Mouse (Mus musculus): ENCODE data around the gene Reck.

Reck gene

DNA sequence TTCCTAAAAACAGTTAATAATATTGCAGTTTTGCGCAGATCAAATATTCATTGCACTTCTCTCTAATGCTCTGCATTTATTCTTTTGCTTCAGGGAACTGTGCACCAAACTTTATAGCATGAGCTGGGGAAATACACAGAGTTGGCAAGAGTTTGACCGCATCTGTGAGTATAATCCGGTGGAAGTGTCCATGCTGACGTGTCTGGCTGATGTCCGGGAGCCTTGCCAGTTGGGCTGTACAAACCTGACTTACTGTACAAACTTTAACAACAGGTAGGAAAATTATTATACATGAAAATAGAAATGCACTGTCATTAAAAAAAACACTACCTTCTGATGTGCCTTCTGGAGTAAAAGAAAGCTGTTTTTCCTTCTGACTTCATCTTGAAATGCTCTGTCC, 42.9 kb downstream of the Reck start:
- DNase-seq, result no peak

DNA sequence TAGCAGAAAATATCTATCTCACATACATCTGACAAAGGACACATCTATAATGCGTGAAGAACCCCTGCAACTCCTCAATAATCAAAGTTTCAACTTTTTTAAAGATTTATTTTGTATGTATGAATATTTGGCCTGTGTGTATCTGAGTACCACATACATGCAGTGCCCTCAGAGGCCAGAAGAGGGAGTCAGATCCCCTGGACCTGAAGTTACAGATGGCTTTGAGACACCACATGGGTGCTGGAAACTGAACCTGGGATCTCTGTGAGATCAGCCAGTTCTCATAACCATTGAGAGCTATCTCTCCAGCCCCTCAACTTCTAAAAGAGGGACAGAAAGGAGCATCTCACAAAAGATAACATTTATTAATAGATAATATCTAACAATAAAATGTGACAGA, 45.3 kb downstream of the Reck start:
- no peak for DNase-seq

DNA sequence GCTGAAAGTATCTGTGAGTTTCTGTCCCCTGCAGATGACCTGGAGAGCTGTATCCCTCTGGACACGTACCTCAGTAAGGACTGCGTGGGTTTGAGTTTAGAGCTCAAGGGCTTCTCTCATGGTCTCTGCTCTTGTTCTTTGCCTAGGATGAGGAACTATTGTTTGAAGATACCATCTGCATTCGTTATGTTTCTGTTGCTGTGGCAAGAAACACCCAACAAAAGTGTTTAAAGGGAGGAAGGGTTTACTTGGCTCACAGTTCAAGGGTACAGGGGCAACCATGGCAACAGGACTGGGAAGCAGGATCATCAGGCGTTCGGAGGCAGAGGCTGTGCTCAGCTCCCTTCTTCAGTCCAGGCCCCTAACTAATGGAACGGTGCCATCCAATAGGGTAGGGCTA, 49.8 kb downstream of the Reck start:
- no peak for DNase-seq

- DNase-seq, result peak; percentile 87
Observed at GRCm38 (mm10) chr4:43925779-43926178, 50.4 kb downstream of the Reck start.

- DNase-seq, result no peak
Observed at GRCm38 (mm10) chr4:43927826-43928225, 52.5 kb downstream of the Reck start.

DNA sequence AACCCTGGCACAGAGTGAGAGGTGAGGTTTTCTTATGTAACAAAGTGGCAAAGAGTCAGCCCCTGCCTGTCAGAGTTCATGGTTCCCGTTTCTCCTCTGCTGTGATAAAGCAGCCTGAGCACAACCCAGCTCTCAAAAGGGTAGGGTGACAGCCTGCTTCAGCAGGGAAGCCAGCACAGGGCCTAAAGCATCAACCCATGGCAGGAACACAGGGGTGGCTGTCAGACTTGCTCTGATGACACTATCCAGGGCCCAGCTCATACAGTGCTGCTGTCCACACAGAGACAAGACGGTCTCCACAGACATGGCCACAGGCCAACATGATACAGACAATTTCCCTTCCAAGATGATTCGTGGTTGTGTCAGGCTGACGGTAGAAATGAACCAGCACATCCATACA, 56.5 kb downstream of the Reck start:
- DNase-seq, result no peak

DNA sequence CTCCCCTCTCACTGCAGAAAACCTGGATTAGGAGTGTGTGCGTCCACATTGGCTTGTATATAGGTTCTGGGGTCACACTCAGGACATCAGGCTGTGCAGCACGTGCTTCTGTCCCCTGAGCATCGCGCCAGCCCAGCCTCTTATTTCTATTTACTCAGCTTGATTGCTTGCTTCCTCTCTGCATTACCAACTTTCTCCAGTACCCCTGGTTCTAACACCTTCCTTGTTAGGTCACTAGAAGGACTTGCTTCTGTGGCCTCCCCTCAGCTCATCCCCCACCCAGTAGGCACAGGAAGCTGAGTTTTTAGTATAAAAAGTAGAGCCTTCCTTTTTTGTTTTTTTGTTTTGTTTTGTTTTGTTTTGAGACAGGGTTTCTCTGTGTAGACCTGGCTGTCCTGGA, 60.9 kb downstream of the Reck start:
- no peak for DNase-seq

DNA sequence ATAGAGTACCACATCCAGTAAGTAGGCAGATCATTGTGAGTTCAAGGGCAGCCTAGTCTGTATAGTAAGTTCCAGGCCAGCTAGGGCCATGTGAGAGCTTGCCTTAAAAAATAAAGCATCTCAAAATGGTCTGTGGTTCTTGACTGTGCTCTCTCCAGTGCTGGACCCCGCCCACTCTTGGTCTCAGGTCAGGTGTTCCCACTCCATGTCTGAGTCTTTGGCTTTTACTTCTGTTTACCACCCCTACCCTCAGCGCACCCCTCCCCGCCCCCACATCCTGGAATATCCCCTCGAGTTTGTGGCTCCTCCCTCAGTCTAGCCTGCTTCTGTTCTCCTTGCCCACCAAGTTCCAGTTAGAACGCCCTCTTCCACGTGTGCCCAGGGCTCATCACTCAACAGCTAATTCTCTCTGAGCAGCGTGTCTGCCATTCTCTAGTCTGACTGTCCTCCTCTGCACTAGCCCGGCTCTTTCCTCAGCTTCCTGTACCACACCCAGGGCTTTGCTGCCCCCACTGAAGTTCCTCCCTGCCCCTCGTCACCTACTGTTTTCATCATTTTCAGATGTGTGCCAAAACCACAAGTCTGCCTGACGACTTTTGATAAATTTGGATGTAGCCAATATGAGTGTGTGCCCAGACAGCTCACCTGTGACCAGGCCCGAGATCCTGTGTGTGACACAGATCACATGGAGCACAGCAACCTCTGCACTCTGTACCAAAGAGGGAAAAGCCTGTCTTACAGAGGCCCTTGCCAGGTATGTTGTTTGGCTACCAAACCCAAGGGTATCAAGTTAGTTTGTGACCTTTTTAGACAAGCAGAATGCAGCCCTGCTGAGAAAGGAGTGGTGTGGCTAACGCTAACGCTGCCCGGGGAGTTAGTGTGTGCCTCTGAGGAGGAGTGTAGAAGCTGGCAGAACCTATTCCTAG, 61.7 kb downstream of the Reck start:
- DNase-seq, result no peak

DNA sequence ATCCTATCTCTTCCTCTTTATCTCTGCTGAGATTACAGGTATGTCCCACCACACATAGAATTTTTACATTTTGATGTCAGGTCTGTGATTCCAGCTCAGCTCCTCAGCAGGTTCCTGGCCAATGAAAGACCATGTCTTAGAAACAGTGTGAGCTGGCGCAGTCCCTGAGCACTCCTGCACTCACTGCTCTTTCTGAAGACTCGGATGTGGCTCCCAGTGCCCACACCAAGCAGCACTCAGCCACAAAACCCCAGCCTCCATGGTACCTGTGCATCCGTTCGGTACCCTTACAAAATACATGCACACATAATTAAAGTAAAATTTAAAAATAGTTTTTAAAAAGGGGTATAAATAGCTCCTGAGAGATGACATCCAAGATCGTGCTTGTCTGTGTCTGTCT, 66.0 kb downstream of the Reck start:
- DNase-seq, result no peak

GRCm38 (mm10) chr4:43942421-43942820, 67.1 kb downstream of the Reck start:
- DNase-seq, result no peak

DNA sequence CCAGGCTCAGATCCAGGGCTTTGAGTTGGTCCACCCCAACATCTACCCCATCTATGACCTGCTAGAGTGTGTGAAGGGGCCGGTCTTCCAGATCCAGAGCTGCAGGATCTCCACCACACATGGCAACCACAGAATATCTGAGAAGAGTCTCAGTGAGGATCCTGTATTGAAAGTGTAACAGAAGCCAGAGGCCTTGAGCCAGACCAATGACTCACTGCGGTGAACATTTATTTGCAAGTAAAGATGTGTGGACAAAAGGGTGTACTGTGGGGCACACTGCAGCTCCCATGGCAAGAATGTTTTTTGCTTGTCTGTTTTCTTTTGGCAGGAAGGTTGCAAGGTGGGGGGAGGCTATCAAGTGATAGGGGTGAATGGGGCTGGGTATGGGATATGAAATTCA, 72.2 kb downstream of the Reck start:
- no peak for DNase-seq

DNA sequence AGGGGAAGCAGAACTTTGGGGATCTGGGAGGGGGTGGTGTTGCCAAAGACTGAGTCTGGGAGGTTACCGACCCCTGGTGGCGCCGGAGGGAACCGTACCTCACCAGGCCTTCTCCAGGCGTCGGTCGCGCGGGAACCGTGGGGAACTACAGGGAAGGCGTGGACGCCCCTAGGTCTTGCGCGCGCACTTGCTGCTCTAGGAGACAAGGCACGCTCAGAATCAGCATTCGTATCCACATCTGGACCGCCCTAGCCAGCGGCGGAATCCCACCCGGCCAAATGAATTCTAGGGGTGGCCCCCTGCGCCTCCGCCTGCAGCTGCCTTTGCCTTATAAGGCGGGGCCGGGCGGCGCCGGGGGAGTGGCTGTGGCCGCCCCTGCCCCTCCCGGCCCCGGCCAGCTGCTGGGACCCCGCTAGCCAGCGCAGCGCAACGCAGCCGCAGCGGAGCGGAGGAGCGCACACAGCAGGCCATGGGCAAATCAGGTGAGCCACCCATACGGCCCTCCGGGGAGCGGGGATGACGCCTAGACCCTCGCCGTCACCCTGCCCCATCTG, 82.0 kb downstream of the Reck start, which contains the start of gene Glipr2:
TSS of gene Glipr2 (plus strand) at position 110 of the 554 bp plus-strand sequence.
- DNase-seq, result peak; percentile 83

DNA sequence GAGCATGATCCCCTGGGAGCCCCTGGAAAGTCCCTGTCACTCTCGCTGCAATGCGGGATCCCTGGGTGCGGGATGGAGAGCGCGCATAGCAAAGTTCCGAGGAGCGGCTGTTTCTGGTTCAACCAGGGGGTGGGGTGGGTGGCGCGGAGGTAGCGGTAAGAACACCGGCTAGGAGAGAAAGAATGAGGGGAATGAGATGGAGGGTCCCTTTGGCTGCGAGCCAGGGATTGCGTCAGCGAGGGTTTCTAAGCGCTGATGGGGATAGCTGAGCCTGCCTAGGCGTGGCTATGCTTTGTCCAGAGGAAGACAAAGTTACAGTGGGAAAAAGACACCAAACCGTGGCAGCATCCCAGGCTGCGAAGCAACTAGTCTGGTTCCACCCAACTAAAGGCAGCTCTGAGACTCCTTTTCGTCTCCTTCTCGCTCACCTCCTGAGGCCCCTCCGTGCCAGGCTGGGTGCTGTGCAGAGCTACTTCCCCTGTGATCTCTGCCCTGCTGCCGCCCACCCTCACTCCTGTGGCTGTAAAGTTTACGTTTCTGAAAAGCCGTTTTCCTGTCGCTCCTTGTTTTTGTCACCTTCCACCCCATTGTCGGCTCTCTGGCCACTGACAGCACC, 82.6 kb downstream of the Reck start:
- peak; percentile 54 for DNase-seq

- no peak for DNase-seq
Observed at GRCm38 (mm10) chr4:43959523-43960179, 84.3 kb downstream of the Reck start.

GRCm38 (mm10) chr4:43960207-43960606, 84.9 kb downstream of the Reck start:
- DNase-seq, result no peak

DNA sequence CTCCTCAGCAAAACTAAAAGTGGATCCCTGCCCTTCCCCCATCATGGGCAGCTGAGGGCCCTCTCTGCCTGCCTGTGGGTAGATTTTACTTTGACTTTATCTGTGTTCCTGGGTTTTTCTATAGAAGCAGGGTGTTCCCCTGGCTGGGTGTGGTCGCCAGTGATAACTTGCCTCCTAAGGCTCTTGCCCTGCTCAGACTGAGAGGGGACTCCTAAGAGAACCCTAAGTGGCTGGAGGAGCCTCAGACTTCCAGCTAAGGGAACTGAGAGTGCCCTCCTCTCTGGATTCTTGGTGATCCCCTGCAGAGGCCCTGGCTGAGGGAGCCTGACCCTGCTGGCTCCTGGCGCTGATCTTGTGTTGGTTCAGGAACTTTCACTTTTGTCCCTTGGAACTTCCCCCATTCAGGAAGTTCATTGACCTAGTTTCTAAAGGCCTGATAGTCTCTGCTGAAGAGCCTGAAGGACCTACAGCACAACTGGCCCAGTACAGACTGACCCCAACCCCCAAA, 89.0 kb downstream of the Reck start:
- peak; percentile 66 for DNase-seq

DNA sequence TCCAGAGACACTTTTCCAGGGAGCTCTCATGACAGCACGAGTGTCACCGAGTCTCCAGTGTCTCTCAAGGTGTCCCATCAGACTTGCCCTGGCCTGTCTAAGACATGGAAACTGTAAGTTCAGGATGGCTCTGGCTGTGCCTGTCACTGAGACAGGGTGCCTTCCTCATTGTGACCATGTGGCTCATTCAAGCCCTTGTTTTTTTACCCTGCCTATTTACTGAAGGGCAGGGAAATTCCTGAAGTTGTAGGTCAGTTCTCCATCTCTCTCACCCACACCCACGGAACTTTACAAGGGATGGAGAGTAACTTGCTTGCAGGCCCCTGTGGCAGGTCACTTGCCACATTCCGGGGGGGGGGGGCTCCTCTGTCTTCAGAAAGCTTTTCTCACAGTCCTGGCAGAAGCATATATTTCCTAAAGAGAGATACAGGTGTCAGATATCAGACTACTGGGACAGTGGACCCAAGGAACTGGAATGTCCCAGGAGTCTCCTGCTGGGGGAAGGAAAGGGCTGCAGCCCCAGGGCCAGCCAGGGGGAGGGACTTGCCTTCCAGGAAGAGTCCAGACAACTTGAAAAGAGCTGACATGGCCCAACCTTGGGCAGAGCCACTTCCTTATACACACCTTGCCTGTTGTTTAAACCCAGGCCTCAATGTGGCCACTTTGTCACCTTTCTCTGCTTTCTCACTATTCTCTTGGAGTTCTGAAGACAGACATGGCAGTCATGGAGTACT, 89.8 kb downstream of the Reck start:
- DNase-seq, result no peak

GRCm38 (mm10) chr4:43965856-43966535, 90.7 kb downstream of the Reck start:
- no peak for DNase-seq

- DNase-seq, result peak; percentile 86
Observed at GRCm38 (mm10) chr4:43968650-43969049, 93.3 kb downstream of the Reck start.

DNA sequence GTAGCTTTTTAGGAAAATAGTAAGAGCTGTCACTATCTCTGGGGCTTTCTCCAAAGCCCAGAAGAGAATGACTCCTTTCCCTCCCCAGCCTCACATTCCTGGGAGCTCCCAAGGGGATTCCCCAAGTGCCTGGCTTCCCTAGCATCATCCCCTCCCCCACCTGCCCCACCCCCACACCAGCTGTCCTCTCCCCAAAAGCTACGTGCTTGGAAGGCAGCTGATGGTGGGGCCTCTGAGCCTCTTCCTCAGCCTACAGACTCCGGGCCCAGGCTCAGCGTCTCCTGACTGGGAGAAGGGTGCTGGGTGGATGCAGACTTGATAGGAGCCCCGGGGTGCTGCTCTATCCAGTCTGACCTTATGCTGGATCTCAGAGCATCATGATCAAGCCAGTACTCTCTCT, 94.0 kb downstream of the Reck start:
- DNase-seq, result no peak

- no peak for DNase-seq
Observed at GRCm38 (mm10) chr4:43970393-43971330, 95.3 kb downstream of the Reck start.
